Mouse (Mus musculus): ENCODE results near the gene Clk2. TPM values are rescaled to one million over a fixed set of nuclear protein-coding genes. Genes with fewer than 3 reads are reported as not detected.

The Clk2 gene
- polyA plus RNA-seq, 1 experiment = 22.2 TPM

DNA sequence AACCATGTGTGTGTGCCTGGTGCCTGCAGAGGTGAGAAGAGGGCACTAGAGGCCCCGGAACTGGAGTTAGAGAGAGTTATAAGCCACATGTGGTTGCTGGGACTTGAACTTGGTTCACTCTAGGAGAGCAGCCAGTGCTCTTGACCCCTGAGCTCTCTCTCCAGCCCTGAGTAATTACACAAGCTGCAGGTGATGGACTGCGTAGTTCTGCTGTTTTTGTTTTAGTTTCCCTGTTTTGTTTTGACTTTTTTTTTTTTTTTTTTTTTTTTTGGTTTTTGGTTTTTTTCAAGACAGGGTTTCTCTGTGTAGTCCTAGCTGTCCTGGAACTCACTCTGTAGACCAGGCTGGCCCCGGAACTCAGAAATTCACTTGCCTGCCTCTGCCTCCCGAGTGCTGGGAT lies 2.8 kb upstream of the Clk2 start:
- no peak for TF ChIP-seq MYOG (IDR thresholded peaks at IDR 0.05; ENCODE audit: control insufficient read depth in 1 of 3, insufficient read depth in 1 of 3, insufficient read length in 2 of 3, low read depth in 2 of 3)
- Histone ChIP-seq H3K4me3 (no peak overlapping the region), H3K36me3 (ENCODE audit: control insufficient read depth, insufficient read depth) (no peaks in the 10 kb centered on the region), H3K27me3 (ENCODE audit: control insufficient read depth, insufficient read depth, insufficient read length) (peaks cover 16% of the 10 kb centered on the region), H3K4me2 (ENCODE audit: low read depth) (no peak overlapping the region), H3ac (ENCODE audit: control insufficient read depth, insufficient read length) (no peak overlapping the region), H3K79me2 (ENCODE audit: control insufficient read depth, insufficient read depth) (peaks cover 16% of the 10 kb centered on the region)

DNA sequence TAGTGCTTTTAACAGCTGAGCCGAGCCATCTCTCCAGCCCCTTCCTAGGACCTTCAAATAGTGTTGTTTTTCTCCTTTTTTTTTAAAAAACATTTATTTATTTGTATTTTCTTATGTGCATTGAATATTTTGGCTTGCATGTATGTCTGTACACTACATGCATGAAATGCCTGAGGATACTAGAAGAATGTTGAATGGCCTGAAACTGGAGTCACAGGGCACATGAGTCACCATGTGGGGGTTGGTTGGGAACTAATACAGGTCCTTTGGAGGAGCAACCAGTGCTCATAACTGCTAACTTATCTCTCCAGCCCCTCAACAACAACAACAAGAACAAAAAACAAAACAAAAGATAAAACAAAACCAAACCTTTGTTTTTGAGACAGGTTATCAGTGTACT lies 1.5 kb upstream of the Clk2 start:
- Histone ChIP-seq H3K4me3 (no peak overlapping the region), H3K79me2 (ENCODE audit: control insufficient read depth, insufficient read depth) (peaks cover 21% of the 10 kb centered on the region), H3K27me3 (ENCODE audit: control insufficient read depth, insufficient read depth, insufficient read length) (peaks cover 14% of the 10 kb centered on the region), H3K4me2 (ENCODE audit: low read depth) (peak overlapping the region; percentile 32), H3K36me3 (ENCODE audit: control insufficient read depth, insufficient read depth) (peaks cover 12% of the 10 kb centered on the region), H3ac (ENCODE audit: control insufficient read depth, insufficient read length) (no peak overlapping the region)
- TF ChIP-seq MAX (IDR thresholded peaks at IDR 0.05; ENCODE audit: low read depth) = no peak
- peak; percentile 95 for TF ChIP-seq USF1 (IDR thresholded peaks at IDR 0.05; ENCODE audit: low read depth)

DNA sequence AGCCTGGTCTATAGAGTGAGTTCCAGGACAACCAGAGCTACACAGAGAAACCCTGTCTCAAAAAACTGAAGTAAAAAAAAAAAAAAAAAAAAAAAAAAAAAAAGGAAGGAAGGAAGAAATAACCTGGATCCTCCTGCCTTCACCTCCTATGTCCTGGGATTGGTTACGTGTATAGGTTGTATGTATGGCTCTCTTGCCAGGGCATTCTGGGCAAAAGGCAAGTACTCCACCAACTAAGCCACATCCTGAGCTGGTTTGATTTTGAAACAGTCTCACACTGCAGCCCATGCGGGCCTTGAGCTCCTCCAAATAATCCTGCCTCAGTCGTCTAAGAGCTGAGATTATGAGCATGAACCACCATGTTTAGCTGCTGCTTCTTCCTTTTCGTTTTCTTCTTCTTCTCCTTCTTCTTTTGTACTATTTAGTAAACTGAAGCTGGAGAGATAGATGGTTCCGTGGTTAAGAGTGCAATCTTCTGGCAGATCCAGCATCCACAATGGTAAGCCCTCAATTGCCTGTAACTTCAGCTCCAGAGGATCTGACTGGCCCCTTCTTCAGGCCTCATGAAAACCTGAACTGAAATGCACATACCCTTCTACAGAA lies 851 bp upstream of the Clk2 start:
- Histone ChIP-seq H3K36me3 (ENCODE audit: control insufficient read depth, insufficient read depth) (peaks cover 15% of the 10 kb centered on the region), H3K27me3 (ENCODE audit: control insufficient read depth, insufficient read depth, insufficient read length) (peaks cover 8% of the 10 kb centered on the region), H3K79me2 (ENCODE audit: control insufficient read depth, insufficient read depth) (peaks cover 21% of the 10 kb centered on the region), H3K4me3 (peak overlapping the region; percentile 71), H3ac (ENCODE audit: control insufficient read depth, insufficient read length) (no peak overlapping the region), H3K4me2 (ENCODE audit: low read depth) (peak overlapping the region; percentile 77)
- TF ChIP-seq REST (IDR thresholded peaks at IDR 0.05; ENCODE audit: insufficient read depth, insufficient read length) (no peak), TCF12 (IDR thresholded peaks at IDR 0.05; ENCODE audit: insufficient read depth, poor library complexity, severe bottlenecking) (no peak), MAX (IDR thresholded peaks at IDR 0.05; ENCODE audit: low read depth) (no peak), POLR2A (IDR thresholded peaks at IDR 0.05; ENCODE audit: insufficient read length, low read depth) (no peak), SRF (IDR thresholded peaks at IDR 0.05; ENCODE audit: control insufficient read depth, insufficient read length, low read depth) (no peak), E2F4 (IDR thresholded peaks at IDR 0.05; ENCODE audit: insufficient read depth) (no peak), MYOG (IDR thresholded peaks at IDR 0.05; ENCODE audit: control insufficient read depth in 1 of 3, insufficient read depth in 1 of 3, insufficient read length in 2 of 3, low read depth in 2 of 3) (no peak), POLR2AphosphoS2 (IDR thresholded peaks at IDR 0.05; ENCODE audit: insufficient read length, low read depth) (no peak), MYOD1 (IDR thresholded peaks at IDR 0.05; ENCODE audit: control insufficient read depth in 1 of 3, insufficient read length in 2 of 3, low read depth in 2 of 3) (no peak), CEBPB (IDR thresholded peaks at IDR 0.05; ENCODE audit: insufficient read depth, poor library complexity, severe bottlenecking) (no peak), USF1 (IDR thresholded peaks at IDR 0.05; ENCODE audit: low read depth) (no peak), TCF3 (IDR thresholded peaks at IDR 0.05; ENCODE audit: insufficient read length, low read depth) (no peak)

DNA sequence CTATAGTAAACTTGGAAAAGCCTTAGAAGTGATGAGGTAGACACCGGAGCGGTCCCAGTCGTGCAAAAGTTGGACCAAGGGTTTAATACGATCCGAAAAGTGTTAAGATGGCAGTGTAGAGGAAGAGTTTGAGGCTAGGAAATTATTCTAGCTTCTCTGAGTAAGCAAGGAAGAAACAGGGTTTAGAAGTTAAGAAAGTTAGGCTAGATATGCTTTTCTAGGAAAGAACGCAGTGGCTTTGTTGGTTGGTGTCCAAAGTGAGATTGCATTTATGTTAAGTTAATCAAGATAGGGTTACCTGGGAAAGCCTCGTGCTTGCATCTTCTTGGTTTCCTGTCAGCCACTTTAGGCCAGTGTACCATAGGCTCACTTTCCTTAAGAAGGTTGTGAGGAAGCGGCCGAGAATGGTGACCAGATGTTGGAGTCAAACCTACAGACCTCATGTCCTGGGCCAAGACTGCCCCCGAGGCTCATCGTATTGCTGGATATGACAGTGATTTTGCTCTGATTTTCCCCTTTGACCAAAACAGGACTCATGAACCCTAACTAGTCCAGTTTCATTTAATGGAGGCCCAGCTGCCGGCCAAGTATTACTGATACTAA lies 774 bp downstream of the Clk2 start:
- peak overlapping the region; percentile 71 for H3K4me3 ChIP-seq
- peak overlapping the region; percentile 97 for H3K4me2 ChIP-seq (ENCODE audit: low read depth)
- H3K79me2 ChIP-seq (ENCODE audit: control insufficient read depth, insufficient read depth) = peaks cover 21% of the 10 kb centered on the region
- no peaks in the 10 kb centered on the region for H3K27me3 ChIP-seq (ENCODE audit: control insufficient read depth, insufficient read depth, insufficient read length)
- H3K36me3 ChIP-seq (ENCODE audit: control insufficient read depth, insufficient read depth) = peaks cover 27% of the 10 kb centered on the region
- TF ChIP-seq MAX (IDR thresholded peaks at IDR 0.05; ENCODE audit: low read depth) (no peak), TCF3 (IDR thresholded peaks at IDR 0.05; ENCODE audit: insufficient read length, low read depth) (no peak), CEBPB (IDR thresholded peaks at IDR 0.05; ENCODE audit: insufficient read depth, poor library complexity, severe bottlenecking) (no peak), SRF (IDR thresholded peaks at IDR 0.05; ENCODE audit: control insufficient read depth, insufficient read length, low read depth) (no peak), POLR2AphosphoS2 (IDR thresholded peaks at IDR 0.05; ENCODE audit: insufficient read length, low read depth) (no peak), POLR2A (IDR thresholded peaks at IDR 0.05; ENCODE audit: insufficient read length, low read depth) (no peak), MYOG (IDR thresholded peaks at IDR 0.05; ENCODE audit: control insufficient read depth in 1 of 3, insufficient read depth in 1 of 3, insufficient read length in 2 of 3, low read depth in 2 of 3) (no peak), E2F4 (IDR thresholded peaks at IDR 0.05; ENCODE audit: insufficient read depth) (no peak), REST (IDR thresholded peaks at IDR 0.05; ENCODE audit: insufficient read depth, insufficient read length) (no peak), MYOD1 (IDR thresholded peaks at IDR 0.05; ENCODE audit: control insufficient read depth in 1 of 3, insufficient read length in 2 of 3, low read depth in 2 of 3) (no peak), USF1 (IDR thresholded peaks at IDR 0.05; ENCODE audit: low read depth) (no peak), TCF12 (IDR thresholded peaks at IDR 0.05; ENCODE audit: insufficient read depth, poor library complexity, severe bottlenecking) (no peak)
- H3ac ChIP-seq (ENCODE audit: control insufficient read depth, insufficient read length) = peak overlapping the region; percentile 47

DNA sequence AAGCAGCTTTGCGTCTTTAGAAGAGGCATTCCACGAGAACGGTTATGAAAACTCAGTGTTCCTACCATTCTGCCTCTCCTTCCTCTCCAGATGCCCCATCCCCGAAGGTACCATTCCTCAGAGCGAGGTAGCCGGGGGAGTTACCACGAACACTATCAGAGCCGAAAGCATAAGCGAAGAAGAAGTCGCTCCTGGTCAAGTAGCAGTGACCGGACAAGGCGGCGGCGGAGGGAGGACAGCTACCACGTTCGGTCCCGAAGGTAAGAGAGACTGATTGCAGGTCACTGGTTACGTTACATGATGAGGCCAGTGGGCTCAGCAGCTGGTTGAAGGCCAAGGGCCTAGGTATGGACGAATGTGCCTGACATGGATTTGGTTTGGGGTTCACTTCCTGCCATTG lies 2.4 kb downstream of the Clk2 start:
- Histone ChIP-seq H3K4me2 (ENCODE audit: low read depth) (no peak overlapping the region), H3K4me3 (no peak overlapping the region), H3K27me3 (ENCODE audit: control insufficient read depth, insufficient read depth, insufficient read length) (no peaks in the 10 kb centered on the region), H3ac (ENCODE audit: control insufficient read depth, insufficient read length) (no peak overlapping the region), H3K36me3 (ENCODE audit: control insufficient read depth, insufficient read depth) (peaks cover 31% of the 10 kb centered on the region), H3K79me2 (ENCODE audit: control insufficient read depth, insufficient read depth) (peaks cover 21% of the 10 kb centered on the region)
- TF ChIP-seq TCF12 (IDR thresholded peaks at IDR 0.05; ENCODE audit: insufficient read depth, poor library complexity, severe bottlenecking) (no peak), MAX (IDR thresholded peaks at IDR 0.05; ENCODE audit: low read depth) (no peak), TCF3 (IDR thresholded peaks at IDR 0.05; ENCODE audit: insufficient read length, low read depth) (no peak), REST (IDR thresholded peaks at IDR 0.05; ENCODE audit: insufficient read depth, insufficient read length) (no peak), MYOD1 (IDR thresholded peaks at IDR 0.05; ENCODE audit: control insufficient read depth in 1 of 3, insufficient read length in 2 of 3, low read depth in 2 of 3) (no peak), MYOG (IDR thresholded peaks at IDR 0.05; ENCODE audit: control insufficient read depth in 1 of 3, insufficient read depth in 1 of 3, insufficient read length in 2 of 3, low read depth in 2 of 3) (no peak), USF1 (IDR thresholded peaks at IDR 0.05; ENCODE audit: low read depth) (no peak), POLR2AphosphoS2 (IDR thresholded peaks at IDR 0.05; ENCODE audit: insufficient read length, low read depth) (no peak), POLR2A (IDR thresholded peaks at IDR 0.05; ENCODE audit: insufficient read length, low read depth) (no peak), SRF (IDR thresholded peaks at IDR 0.05; ENCODE audit: control insufficient read depth, insufficient read length, low read depth) (no peak), E2F4 (IDR thresholded peaks at IDR 0.05; ENCODE audit: insufficient read depth) (no peak), CEBPB (IDR thresholded peaks at IDR 0.05; ENCODE audit: insufficient read depth, poor library complexity, severe bottlenecking) (no peak)

Data from myocyte (in vitro differentiated cells).